Mouse (Mus musculus) testis, adult 2 months (tissue): ENCODE measurements at regions not wholly inside any gene's neighbourhood (a gene's known extent, or its start where the extent isn't known, plus 50 kb on each side); places are given as distances from the start of the nearest gene placed in this dataset.

Experiments
- CTCF ChIP-seq: fragments of 200-500 bp; IDR thresholded peaks from 2 replicates; pipeline ENCODE4 v1.5.1; 2012; ENCODE audit warnings: low read depth, mild to moderate bottlenecking, inconsistent platforms, low read length, moderate library complexity; ENCODE audit not compliant: control insufficient read depth, insufficient read depth, insufficient replicate concordance
- POLR2A ChIP-seq: fragments of 200-500 bp; IDR thresholded peaks from 2 replicates; pipeline ENCODE4 v1.6.1; 2012; ENCODE audit warnings: low read depth, mild to moderate bottlenecking, inconsistent platforms, low read length, moderate library complexity; ENCODE audit not compliant: control insufficient read depth

DNA sequence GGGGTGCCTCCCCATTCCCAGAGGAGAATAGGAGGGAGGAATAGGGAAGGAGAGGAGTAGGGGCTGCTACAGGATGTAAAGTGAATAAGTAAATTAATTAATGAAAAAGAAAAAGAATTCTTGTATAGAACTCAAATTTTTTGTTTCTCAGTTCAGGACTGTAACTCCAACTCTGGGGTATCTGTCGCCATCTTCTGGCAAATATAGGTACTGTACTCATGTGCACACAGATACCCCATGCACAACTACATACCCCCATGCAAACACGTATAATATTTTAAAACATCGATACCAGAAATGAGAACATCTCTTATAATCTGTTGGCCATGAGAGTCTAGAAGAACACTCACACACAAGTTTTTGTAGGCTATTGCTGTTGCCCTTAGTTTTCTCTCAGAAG lies 614.2 kb downstream of the Phf3 start:
- TF ChIP-seq POLR2A: no peak
- TF ChIP-seq CTCF: no peak
